Mouse (Mus musculus): ENCODE results near the gene Acadsb. TPM values are rescaled to one million over a fixed set of nuclear protein-coding genes. Genes with fewer than 3 reads are reported as not detected.

Gene Acadsb
- total RNA-seq, 2 experiments from 2014 or later = 79.4 to 89.0 TPM

DNA sequence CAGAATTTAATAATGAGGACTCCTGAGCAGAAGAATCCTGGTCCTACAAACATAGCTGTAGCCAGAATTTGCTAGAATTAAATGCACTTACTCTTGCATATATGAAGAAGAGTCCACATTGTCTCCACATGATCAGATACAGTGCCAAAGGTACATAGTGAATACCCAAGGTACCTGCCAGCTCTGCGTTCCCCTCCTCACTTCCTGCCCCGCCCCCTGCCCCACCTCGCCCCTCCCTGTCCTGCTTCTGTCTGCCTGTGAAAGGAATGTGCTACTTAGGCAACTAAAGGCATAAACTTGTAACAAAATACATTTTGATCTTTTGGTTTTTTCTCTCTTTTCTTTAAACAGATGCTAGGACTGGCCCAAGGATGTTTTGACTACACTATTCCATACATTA lies 26.6 kb downstream of the Acadsb start:
- intact Hi-C loops (cut with DNase I; ENCODE audit: low total_unique reads) = no loop called here
- no peak for DNase-seq

DNA sequence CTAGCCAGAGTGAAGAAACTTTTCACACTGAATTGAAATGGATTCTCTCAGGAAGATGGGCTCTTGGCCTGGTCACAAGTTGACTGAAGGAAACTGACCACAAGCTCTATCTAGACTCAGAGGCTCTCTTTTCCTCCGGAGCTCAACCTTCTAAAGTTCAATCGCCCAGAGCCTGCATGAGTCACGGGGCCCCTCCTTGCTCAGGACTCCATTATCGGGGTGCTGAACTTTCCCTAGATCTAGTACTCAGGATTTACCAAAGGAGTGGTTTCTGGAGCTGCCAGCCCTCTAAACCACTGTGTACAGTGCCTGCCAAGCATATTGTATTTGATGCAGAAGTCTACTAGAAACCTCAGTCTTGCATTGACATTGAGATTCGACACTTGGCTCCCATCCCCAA lies 46.3 kb downstream of the Acadsb start:
- DNase-seq = no peak
- intact Hi-C loops (cut with DNase I; ENCODE audit: low total_unique reads) = no loop called here

DNA sequence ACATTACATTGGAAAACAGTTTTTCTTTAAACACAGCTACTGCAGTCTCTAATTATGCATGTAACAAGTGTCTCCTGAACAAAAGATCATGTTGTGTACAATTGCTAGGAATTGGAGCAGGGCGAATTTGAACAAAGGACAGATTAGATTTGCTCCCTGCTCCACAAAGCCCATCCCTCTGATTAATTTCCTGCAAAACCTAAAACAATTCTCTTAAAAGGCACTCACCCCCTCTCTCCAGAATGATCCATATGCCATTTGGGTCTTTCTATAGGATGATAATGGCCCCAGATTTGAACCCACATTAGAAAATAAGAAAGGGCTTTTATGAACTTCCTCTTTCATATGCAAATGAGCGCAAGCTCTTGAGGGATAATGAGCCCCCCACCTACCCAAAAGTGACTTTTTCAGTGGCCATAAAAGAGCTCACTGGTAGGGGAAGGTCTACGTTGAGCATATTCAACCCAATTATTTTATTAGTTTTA lies 54.8 kb downstream of the Acadsb start:
- DNase-seq = no peak
- intact Hi-C loops (cut with DNase I; ENCODE audit: low total_unique reads) = no loop called here

DNA sequence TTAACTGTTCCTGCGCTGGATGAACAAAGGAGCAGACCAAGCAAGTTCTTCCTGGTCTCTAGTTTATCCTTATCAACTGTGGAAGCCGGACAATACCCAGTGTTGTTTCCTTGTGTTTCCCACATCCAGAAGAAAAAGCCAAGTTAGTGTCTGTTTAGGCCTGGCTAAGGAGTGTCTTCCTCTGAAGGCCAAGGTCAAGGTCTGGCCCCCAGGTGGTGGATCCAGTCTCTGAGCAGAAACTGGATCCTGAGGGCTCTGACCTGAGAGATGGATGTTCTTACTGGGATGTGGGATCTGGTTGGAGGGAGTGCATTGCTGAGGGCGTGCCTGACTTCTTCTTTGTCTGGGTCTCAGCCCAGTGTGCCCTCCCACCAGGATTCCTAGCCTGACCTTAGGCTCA lies 55.3 kb downstream of the Acadsb start:
- DNase-seq = no peak
- intact Hi-C loops (cut with DNase I; ENCODE audit: low total_unique reads) = no loop called here

DNA sequence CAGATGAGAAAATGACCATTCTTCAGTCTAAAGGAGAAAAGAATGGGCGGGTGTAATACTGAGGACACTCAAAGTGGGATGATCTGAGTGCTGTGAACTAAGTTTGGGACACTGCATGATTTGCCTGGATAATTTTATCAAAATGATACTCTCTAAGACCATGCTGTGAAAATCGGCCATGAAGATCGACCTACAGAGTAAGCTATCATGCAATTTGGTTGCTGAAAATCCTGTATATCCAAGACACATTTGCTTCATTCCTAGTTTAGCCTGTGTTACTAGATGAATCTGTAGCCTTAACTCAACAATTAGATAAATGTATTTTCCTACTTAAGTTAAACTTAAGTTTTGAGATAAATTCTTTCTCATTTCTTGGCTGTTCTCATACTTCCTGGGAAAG lies 56.9 kb downstream of the Acadsb start:
- intact Hi-C loops (cut with DNase I; ENCODE audit: low total_unique reads) = no loop called here
- DNase-seq = no peak

DNA sequence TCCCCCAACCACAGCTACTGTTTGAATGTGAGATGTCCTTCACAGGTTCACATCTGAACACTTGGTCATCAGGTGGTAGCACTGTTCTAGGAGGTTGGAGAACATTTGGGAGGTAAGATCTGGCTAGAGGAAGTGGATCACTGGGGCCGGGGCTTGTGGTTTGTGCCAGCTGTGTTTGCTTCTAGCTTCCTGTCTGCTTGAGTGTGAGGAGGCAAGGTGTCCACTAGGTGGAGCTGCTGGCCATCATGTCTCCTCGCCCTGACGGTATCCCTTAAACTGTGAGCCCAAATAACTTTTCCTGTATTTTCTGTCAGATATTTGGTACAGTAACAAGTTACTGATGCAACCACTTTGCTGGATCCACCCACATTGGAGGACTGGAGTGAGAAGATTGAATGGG lies 59.1 kb downstream of the Acadsb start:
- intact Hi-C loops (cut with DNase I; ENCODE audit: low total_unique reads) = no loop called here
- no peak for DNase-seq

DNA sequence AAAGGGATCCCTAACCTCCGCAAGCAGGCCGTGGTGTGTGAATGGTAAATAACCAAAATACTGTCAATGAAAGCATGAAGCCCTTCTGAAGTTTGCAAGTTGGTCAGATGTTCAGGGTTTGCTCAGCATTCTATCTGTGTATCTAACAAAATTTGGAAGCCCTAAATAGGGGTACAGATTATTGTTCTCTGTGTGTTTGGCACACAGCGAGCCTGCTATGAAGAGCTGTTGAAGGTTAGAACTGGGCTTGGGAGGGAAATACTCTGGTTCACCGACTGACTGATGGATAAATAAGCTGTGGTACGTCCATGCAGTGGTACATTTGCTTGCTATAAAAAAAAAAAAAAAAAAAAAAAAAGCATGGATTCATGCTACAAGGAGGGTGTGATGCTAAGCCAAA lies 61.1 kb downstream of the Acadsb start:
- intact Hi-C loops (cut with DNase I; ENCODE audit: low total_unique reads) = no loop called here
- DNase-seq = no peak

DNA sequence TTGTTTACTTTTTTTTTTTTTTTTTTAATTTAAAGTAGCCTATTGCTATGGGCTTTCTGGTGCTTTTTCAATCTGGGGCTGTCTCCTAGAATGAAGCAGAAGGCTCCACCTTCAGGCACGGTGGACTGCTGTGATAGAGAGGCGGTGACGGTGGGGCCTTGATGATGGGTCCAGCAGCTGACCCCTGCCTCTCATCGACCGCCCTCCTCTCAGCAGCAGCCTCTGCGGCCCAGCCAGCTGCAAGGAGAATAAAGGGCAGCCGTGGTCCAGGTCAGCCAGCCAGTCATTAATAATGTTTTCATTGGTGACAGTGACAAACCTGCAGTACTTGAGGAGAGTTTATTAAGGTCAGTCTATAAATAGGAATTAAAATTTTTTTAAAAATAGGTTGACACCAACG lies 66.7 kb downstream of the Acadsb start:
- intact Hi-C loops (cut with DNase I; ENCODE audit: low total_unique reads) = no loop called here
- no peak for DNase-seq

DNA sequence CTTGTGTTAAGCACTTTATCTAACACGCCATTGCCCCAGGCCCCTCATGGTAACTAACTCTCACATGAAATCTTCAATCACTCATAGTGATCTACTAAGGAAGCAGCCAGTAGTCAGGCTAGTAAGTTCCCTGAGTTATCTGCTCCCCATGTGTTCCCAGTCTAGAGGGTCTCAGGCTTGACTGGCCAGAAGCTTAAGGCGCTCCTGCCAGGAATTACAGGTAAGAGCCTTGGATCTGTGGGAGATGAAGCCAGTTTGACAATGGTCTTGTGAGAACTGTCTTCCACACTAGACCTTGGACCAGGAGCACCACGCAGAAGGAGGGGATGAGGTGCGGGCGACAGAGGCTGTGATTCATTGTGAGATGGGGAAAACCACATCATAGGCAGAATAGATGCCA lies 68.0 kb downstream of the Acadsb start:
- DNase-seq = no peak
- intact Hi-C loops (cut with DNase I; ENCODE audit: low total_unique reads) = no loop called here

Other genes with a start within 250 kb of the Acadsb start
- gene 5430419D17Rik, start 236.2 kb upstream of the Acadsb start, total RNA-seq (2021) = not detected
- gene Cuzd1, start 88.3 kb upstream of the Acadsb start, total RNA-seq (2021) = not detected
- not detected for gene Fam24b, start 81.1 kb upstream of the Acadsb start, total RNA-seq (2021)
- not detected for gene Fam24a, start 76.7 kb upstream of the Acadsb start, total RNA-seq (2021)
- 10 to 100 TPM; 13.2 to 14.0 TPM for gene 2310057M21Rik, start 47.8 kb upstream of the Acadsb start, total RNA-seq (2021)
- 10 to 100 TPM; 30.7 to 34.8 TPM for gene Pstk, start 39.5 kb upstream of the Acadsb start, total RNA-seq (2021)
- 10 to 100 TPM; 20.1 to 25.2 TPM for gene Ikzf5, start 80 bp upstream of the Acadsb start, total RNA-seq (2021)
- not detected for gene Hmx3, start 132.3 kb downstream of the Acadsb start, total RNA-seq (2021)
- not detected for gene Hmx2, start 138.2 kb downstream of the Acadsb start, total RNA-seq (2021)
- 10 to 100 TPM; 31.4 to 32.3 TPM for gene Bub3, start 149.6 kb downstream of the Acadsb start, total RNA-seq (2021)